Mouse (Mus musculus) MEL (cell line): ENCODE results near the gene Stard10. TPM values are rescaled to one million over a fixed set of nuclear protein-coding genes. Genes with fewer than 3 reads are reported as not detected.
A peak's percentile ranks its signal among the peaks of the same experiment; 100 is the strongest.

Source experiments
- DNase-seq: peaks from one replicate; pipeline ENCODE4 v3.0.0; 2011; ENCODE audit warnings: low read depth, low spot score
- H3K27ac ChIP-seq: 2 replicates; pipeline ENCODE4 v1.5.1; 2012; ENCODE audit warnings: low read depth, mild to moderate bottlenecking, control low read depth, low read length, moderate library complexity; ENCODE audit not compliant: control insufficient read depth
- H3K27me3 ChIP-seq, 2 experiments: fragments of 150-350 bp in 1 of 2; sonication (generic) in 1 of 2; 2 replicates each; pipeline ENCODE4 v1.6.1; 2012; ENCODE audit warnings: low read length in 2 of 2, mild to moderate bottlenecking in 2 of 2, improper control_type of control experiment in 1 of 2, moderate library complexity in 1 of 2; ENCODE audit not compliant: insufficient read depth in 2 of 2, control insufficient read depth in 1 of 2
- H3K36me3 ChIP-seq, 2 experiments: 2 replicates each; pipeline ENCODE4 v1.6.1; 2012 to 2014; ENCODE audit warnings: low read length in 2 of 2, improper control_type of control experiment in 1 of 2, inconsistent platforms in 1 of 2, mild to moderate bottlenecking in 1 of 2; ENCODE audit not compliant: insufficient read depth in 2 of 2, control insufficient read depth in 1 of 2
- H3K4me1 ChIP-seq, 2 experiments: fragments of 150-350 bp in 1 of 2; sonication (generic) in 1 of 2; 2 replicates each; pipeline ENCODE4 v1.6.1; 2012; ENCODE audit warnings: low read length in 2 of 2, improper control_type of control experiment in 1 of 2, mild to moderate bottlenecking in 1 of 2; ENCODE audit not compliant: insufficient read depth in 2 of 2, control insufficient read depth in 1 of 2
- H3K4me3 ChIP-seq, 2 experiments: fragments of 150-350 bp in 1 of 2; sonication (generic) in 1 of 2; 2 replicates each; pipeline ENCODE4 v1.5.1; 2012; ENCODE audit warnings: low read depth in 2 of 2, low read length in 2 of 2, mild to moderate bottlenecking in 2 of 2, moderate library complexity in 2 of 2, control low read depth in 1 of 2, improper control_type of control experiment in 1 of 2; ENCODE audit not compliant: control insufficient read depth in 1 of 2, insufficient read depth in 1 of 2
- H3K79me2 ChIP-seq: 2 replicates; pipeline ENCODE4 v1.6.1; 2012; ENCODE audit warnings: mild to moderate bottlenecking, low read length, moderate library complexity; ENCODE audit not compliant: control insufficient read depth, poor library complexity, insufficient read depth
- H3K9ac ChIP-seq: 2 replicates; pipeline ENCODE4 v1.6.1; 2012; ENCODE audit warnings: low read depth, mild to moderate bottlenecking, control low read depth, low read length, moderate library complexity; ENCODE audit not compliant: control insufficient read depth, poor library complexity, severe bottlenecking
- H3K9me3 ChIP-seq: fragments of 150-350 bp; sonication (generic); replicated peaks from 2 replicates; pipeline ENCODE4 v1.6.1; 2012; ENCODE audit warnings: mild to moderate bottlenecking, low read length, improper control_type of control experiment, moderate library complexity; ENCODE audit not compliant: insufficient read depth
- BHLHE40 ChIP-seq: IDR thresholded peaks from 2 replicates; pipeline ENCODE4 v1.6.1; 2012; ENCODE audit warnings: low read depth, mild to moderate bottlenecking, inconsistent platforms, low read length, improper control_type of control experiment, borderline replicate concordance
- CHD2 ChIP-seq: IDR thresholded peaks from 2 replicates; pipeline ENCODE4 v1.6.1; 2011; ENCODE audit warnings: low read length, improper control_type of control experiment
- CTCF ChIP-seq, 3 experiments: IDR thresholded peaks in 2 of 3; conservative IDR thresholded peaks in 1 of 3; 2 replicates each; pipeline ENCODE4 v1.5.1; 2011 to 2012; ENCODE audit warnings: low read length in 3 of 3, low read depth in 2 of 3, mild to moderate bottlenecking in 2 of 3, improper control_type of control experiment in 1 of 3, inconsistent platforms in 1 of 3, mixed read lengths in 1 of 3, moderate library complexity in 1 of 3; ENCODE audit not compliant: control insufficient read depth in 1 of 3, insufficient read depth in 1 of 3, poor library complexity in 1 of 3, severe bottlenecking in 1 of 3
- ELF1 ChIP-seq: IDR thresholded peaks from 2 replicates; pipeline ENCODE4 v1.6.1; 2014; ENCODE audit warnings: low read depth, mild to moderate bottlenecking, inconsistent platforms, low read length, improper control_type of control experiment, moderate library complexity
- EP300 ChIP-seq, 2 experiments: IDR thresholded peaks; 2 replicates each; pipeline ENCODE4 v1.6.1; 2011; ENCODE audit warnings: improper control_type of control experiment in 2 of 2, low read length in 2 of 2, low read depth in 1 of 2, mild to moderate bottlenecking in 1 of 2
- ETS1 ChIP-seq: IDR thresholded peaks from 2 replicates; pipeline ENCODE4 v1.6.1; 2012; ENCODE audit warnings: low read depth, mild to moderate bottlenecking, inconsistent platforms, low read length, improper control_type of control experiment, moderate library complexity
- GATA1 ChIP-seq: IDR thresholded peaks from 2 replicates; pipeline ENCODE4 v1.6.1; 2011; ENCODE audit warnings: low read depth, low read length, improper control_type of control experiment
- HCFC1 ChIP-seq: IDR thresholded peaks from 2 replicates; pipeline ENCODE4 v1.6.1; 2012; ENCODE audit warnings: low read depth, mild to moderate bottlenecking, inconsistent platforms, low read length, improper control_type of control experiment, moderate library complexity
- JUND ChIP-seq: IDR thresholded peaks from 2 replicates; pipeline ENCODE4 v1.6.1; 2011; ENCODE audit warnings: low read depth, mild to moderate bottlenecking, improper control_type of control experiment, low read length
- MAX ChIP-seq: IDR thresholded peaks from 2 replicates; pipeline ENCODE4 v1.6.1; 2011; ENCODE audit warnings: low read length, improper control_type of control experiment
- MEF2A ChIP-seq: IDR thresholded peaks from 2 replicates; pipeline ENCODE4 v1.6.1; 2014; ENCODE audit warnings: low read depth, mild to moderate bottlenecking, inconsistent platforms, low read length, improper control_type of control experiment; ENCODE audit not compliant: poor library complexity, insufficient replicate concordance, severe bottlenecking; ENCODE audit errors: extremely low read depth
- MXI1 ChIP-seq: IDR thresholded peaks from 2 replicates; pipeline ENCODE4 v1.6.1; 2011; ENCODE audit warnings: mild to moderate bottlenecking, low read depth, low read length, improper control_type of control experiment
- MYB ChIP-seq: IDR thresholded peaks from 2 replicates; pipeline ENCODE4 v1.6.1; 2011; ENCODE audit warnings: mild to moderate bottlenecking, low read depth, low read length, improper control_type of control experiment
- NELFE ChIP-seq: IDR thresholded peaks from 2 replicates; pipeline ENCODE4 v1.6.1; 2011; ENCODE audit warnings: low read depth, low read length, improper control_type of control experiment
- NRF1 ChIP-seq: IDR thresholded peaks from 2 replicates; pipeline ENCODE4 v1.6.1; 2014; ENCODE audit warnings: low read depth, mild to moderate bottlenecking, inconsistent platforms, low read length, improper control_type of control experiment, moderate library complexity; ENCODE audit not compliant: poor library complexity, insufficient read depth, severe bottlenecking
- RAD21 ChIP-seq: IDR thresholded peaks from 2 replicates; pipeline ENCODE4 v1.6.1; 2011; ENCODE audit warnings: mild to moderate bottlenecking, low read depth, low read length, improper control_type of control experiment
- RCOR1 ChIP-seq: IDR thresholded peaks from 2 replicates; pipeline ENCODE4 v1.6.1; 2012; ENCODE audit warnings: low read depth, mild to moderate bottlenecking, inconsistent platforms, low read length, improper control_type of control experiment
- SIN3A ChIP-seq: IDR thresholded peaks from 2 replicates; pipeline ENCODE4 v1.6.1; 2012; ENCODE audit warnings: low read length, improper control_type of control experiment, inconsistent platforms
- SMC3 ChIP-seq: IDR thresholded peaks from 2 replicates; pipeline ENCODE4 v1.6.1; 2011; ENCODE audit warnings: low read depth, low read length, improper control_type of control experiment
- TAL1 ChIP-seq: IDR thresholded peaks from 2 replicates; pipeline ENCODE4 v1.6.1; 2012; ENCODE audit warnings: mild to moderate bottlenecking, inconsistent platforms, low read length, moderate library complexity, mixed read lengths
- TCF12 ChIP-seq: IDR thresholded peaks from 2 replicates; pipeline ENCODE4 v1.6.1; 2014; ENCODE audit warnings: low read depth, mild to moderate bottlenecking, inconsistent platforms, low read length, improper control_type of control experiment, moderate library complexity
- UBTF ChIP-seq: IDR thresholded peaks from 2 replicates; pipeline ENCODE4 v1.6.1; 2012; ENCODE audit warnings: low read depth, mild to moderate bottlenecking, inconsistent platforms, low read length, improper control_type of control experiment, moderate library complexity, borderline replicate concordance; ENCODE audit not compliant: insufficient read depth
- USF1 ChIP-seq: IDR thresholded peaks from 2 replicates; pipeline ENCODE4 v1.6.1; 2014; ENCODE audit warnings: low read depth, mild to moderate bottlenecking, inconsistent platforms, low read length, improper control_type of control experiment, moderate library complexity
- USF2 ChIP-seq, 2 experiments: IDR thresholded peaks; 2 replicates each; pipeline ENCODE4 v1.6.1; 2011 to 2012; ENCODE audit warnings: improper control_type of control experiment in 2 of 2, low read length in 2 of 2, borderline replicate concordance in 1 of 2, inconsistent platforms in 1 of 2, low read depth in 1 of 2, mild to moderate bottlenecking in 1 of 2; ENCODE audit not compliant: insufficient read depth in 1 of 2
- ZC3H11A ChIP-seq: IDR thresholded peaks from 2 replicates; pipeline ENCODE4 v1.6.1; 2012; ENCODE audit warnings: low read depth, mild to moderate bottlenecking, inconsistent platforms, low read length, improper control_type of control experiment
- polyA plus RNA-seq, 2 experiments: library from polyadenylated mRNA; stranded (reverse) in 1 of 2; unstranded in 1 of 2; fragments of >175 nt in 1 of 2; fragments of >200 nt in 1 of 2; gene quantifications; 2 replicates each; pipeline versions ENCODE4 v1.2.1 to v1.2.4; 2012; ENCODE audit warnings: low replicate concordance in 2 of 2, low read depth in 1 of 2; ENCODE audit not compliant: insufficient read length in 2 of 2, insufficient read depth in 1 of 2, missing spikeins in 1 of 2
- total RNA-seq: library from RNA; depleted of rRNA; stranded (reverse); fragments of 300-350 nt; gene quantifications from 2 replicates; pipeline ENCODE4 v1.2.3, GENCODE M21; 2012; rRNA removed

Stard10 gene
- total RNA-seq (6.6 and 9.3 TPM in 2 replicates), polyA plus RNA-seq (10 to 100 TPM in 1 of 2 experiments, not detected in 1; 17.9 TPM)

GRCm38 (mm10) chr7:101317014-101317413, at the start of gene Stard10:
Stard10 (plus strand) TSS chr7:101317086.
- peak within 1 kb of the TSS; percentile 46 for H3K27ac ChIP-seq
- no peak within 1 kb of the TSS for H3K4me3 ChIP-seq
- TF ChIP-seq MXI1, result no peak
- no peak for TF ChIP-seq HCFC1
- TF ChIP-seq ETS1, result no peak
- TF ChIP-seq CHD2, result no peak
- TF ChIP-seq MAX, result no peak
- no peak for TF ChIP-seq USF2 (IDR thresholded peaks at IDR 0.05; ENCODE audit: borderline replicate concordance in 1 of 2, insufficient read depth in 1 of 2, low read depth in 1 of 2, low read length in 2 of 2)
- TF ChIP-seq BHLHE40, result no peak
- TF ChIP-seq RCOR1, result no peak
- TF ChIP-seq NRF1, result no peak
- TF ChIP-seq USF1, result no peak
- TF ChIP-seq UBTF, result no peak
- no peak for TF ChIP-seq GATA1
- TF ChIP-seq NELFE, result no peak
- no peak for TF ChIP-seq TAL1
- no peak for TF ChIP-seq ZC3H11A
- no peak for TF ChIP-seq SIN3A
- TF ChIP-seq MYB, result no peak
- no peak for TF ChIP-seq SMC3
- TF ChIP-seq RAD21, result no peak
- peaks cover 0 to 10% of the 10 kb centered on the region in 2 experiments; a peak in 2 of 4 replicates for H3K36me3 ChIP-seq
- no peaks in the 10 kb centered on the region; the same call in 1 of the 2 replicates for H3K79me2 ChIP-seq
- no peaks in the 10 kb centered on the region for H3K27me3 ChIP-seq
- DNase-seq, result no peak
- no peaks in the 10 kb centered on the region for H3K9me3 ChIP-seq
- peaks cover 6 to 30% of the 10 kb centered on the region in 2 experiments for H3K4me1 ChIP-seq
- no peak within 1 kb of the TSS for H3K9ac ChIP-seq

- TF ChIP-seq EP300 (IDR thresholded peaks at IDR 0.05; ENCODE audit: low read depth in 1 of 2, low read length in 2 of 2) (peak; percentile 41 to 64; a peak in 2 of 4 replicates), GATA1 (peak; percentile 50), TAL1 (peak; percentile 27; the same call in 1 of the 2 replicates), RCOR1 (peak; percentile 42; the same call in 1 of the 2 replicates), JUND (no peak), CTCF (IDR thresholded peaks at IDR 0.05 in 2 of 3, conservative IDR thresholded peaks at IDR 0.05 in 1 of 3; ENCODE audit: control insufficient read depth in 1 of 3, insufficient read depth in 1 of 3, low read depth in 2 of 3, low read length in 3 of 3, poor library complexity in 1 of 3, severe bottlenecking in 1 of 3) (no peak), MEF2A (no peak), TCF12 (peak; percentile 66), MAX (no peak), MXI1 (no peak), MYB (no peak), ELF1 (no peak)
- TF ChIP-seq, all 39 proteins: peak for 5
- H3K4me3 ChIP-seq, result no peak overlapping the region
- DNase-seq, result no peak
- no peaks in the 10 kb centered on the region for H3K4me1 ChIP-seq
- H3K9ac ChIP-seq, result no peak overlapping the region
- H3K9me3 ChIP-seq, result no peaks in the 10 kb centered on the region
- H3K27ac ChIP-seq, result no peak overlapping the region
- peaks cover 2 to 8% of the 10 kb centered on the region in 2 experiments for H3K36me3 ChIP-seq
- H3K27me3 ChIP-seq, result no peaks in the 10 kb centered on the region
- no peaks in the 10 kb centered on the region for H3K79me2 ChIP-seq
These were observed 49.2 kb upstream of the Stard10 start for GRCm38 (mm10) chr7:101267457-101268259.
